Mouse (Mus musculus) cortical plate, adult 2 months (tissue): ENCODE measurements around the gene Efcab5.

Experiments used
- CTCF ChIP-seq: fragments of 200-500 bp; IDR thresholded peaks from 2 replicates; pipeline ENCODE4 v1.5.1; 2011; ENCODE audit warnings: mild to moderate bottlenecking, control low read depth, low read length; ENCODE audit not compliant: insufficient read depth; ENCODE audit errors: extremely low read depth
- POLR2A ChIP-seq: fragments of 200-500 bp; IDR thresholded peaks from 2 replicates; pipeline ENCODE4 v1.6.1; 2011; ENCODE audit warnings: mild to moderate bottlenecking, low read length, control low read depth; ENCODE audit not compliant: insufficient read depth; ENCODE audit errors: extremely low read depth

GRCm38 (mm10) chr11:77215483-77215882 is 26.7 kb upstream of the Efcab5 start:
- TF ChIP-seq POLR2A: no peak
- no peak for TF ChIP-seq CTCF
